Mouse (Mus musculus) heart, embryonic 15.5 days (tissue): Measurements from ENCODE around the gene Mpig6b. TPM values are rescaled to one million over a fixed set of nuclear protein-coding genes. Genes with fewer than 3 reads are reported as not detected.

ENCODE experiments used
- ATAC-seq: fragments of 200-750 bp; cut with Nextera tagmentation; replicated peaks from 2 replicates; pipeline ENCODE4 v1.8.0; 2017; ENCODE audit warnings: low read depth, moderate TSS enrichment; ENCODE audit not compliant: insufficient number of reproducible peaks, insufficient read depth, low FRiP score
- H3K27ac ChIP-seq: fragments of 300-500 bp; sonication (generic); 2 replicates; pipeline ENCODE4 v1.5.1; 2015; ENCODE audit warnings: mild to moderate bottlenecking, inconsistent platforms
- H3K27me3 ChIP-seq: fragments of 300-500 bp; sonication (generic); 2 replicates; pipeline ENCODE4 v1.6.1; 2015; ENCODE audit warnings: inconsistent platforms
- H3K36me3 ChIP-seq: fragments of 300-500 bp; sonication (generic); 2 replicates; pipeline ENCODE4 v1.6.1; 2015; ENCODE audit warnings: mild to moderate bottlenecking, inconsistent platforms
- H3K4me1 ChIP-seq: fragments of 300-500 bp; sonication (generic); replicated peaks from 2 replicates; pipeline ENCODE4 v1.6.1; 2015; ENCODE audit warnings: inconsistent platforms
- H3K4me2 ChIP-seq: fragments of 300-500 bp; sonication (generic); 2 replicates; pipeline ENCODE4 v1.6.1; 2015; ENCODE audit warnings: inconsistent platforms, mild to moderate bottlenecking, moderate library complexity
- H3K4me3 ChIP-seq: fragments of 300-500 bp; sonication (generic); 2 replicates; pipeline ENCODE4 v1.5.1; 2015; ENCODE audit warnings: mild to moderate bottlenecking, inconsistent platforms
- H3K9ac ChIP-seq: fragments of 300-500 bp; sonication (generic); 2 replicates; pipeline ENCODE4 v1.6.1; 2015; ENCODE audit warnings: mild to moderate bottlenecking, inconsistent platforms
- H3K9me3 ChIP-seq: fragments of 300-500 bp; sonication (generic); replicated peaks from 2 replicates; pipeline ENCODE4 v1.6.1; 2016; ENCODE audit warnings: inconsistent platforms
- WGBS: fragments of 180-500 bp; shearing (Covaris S2); methylation state at CpG from one replicate; pipeline ENCODE4 v1.1.7; 2015; ENCODE audit warnings: mixed read lengths; 5-methylcytosine and 5-hydroxymethylcytosine counted together
- polyA plus RNA-seq: library from polyadenylated mRNA; unstranded; fragments of >200 nt; fragmentation: Nextera tagmentation; extraction: Ambion mirVana; gene quantifications from 2 replicates; pipeline ENCODE4 v1.2.1, GENCODE M21; 2015

The Mpig6b gene
- polyA plus RNA-seq, 1 experiment from 2014 or later: 0.81 TPM

DNA sequence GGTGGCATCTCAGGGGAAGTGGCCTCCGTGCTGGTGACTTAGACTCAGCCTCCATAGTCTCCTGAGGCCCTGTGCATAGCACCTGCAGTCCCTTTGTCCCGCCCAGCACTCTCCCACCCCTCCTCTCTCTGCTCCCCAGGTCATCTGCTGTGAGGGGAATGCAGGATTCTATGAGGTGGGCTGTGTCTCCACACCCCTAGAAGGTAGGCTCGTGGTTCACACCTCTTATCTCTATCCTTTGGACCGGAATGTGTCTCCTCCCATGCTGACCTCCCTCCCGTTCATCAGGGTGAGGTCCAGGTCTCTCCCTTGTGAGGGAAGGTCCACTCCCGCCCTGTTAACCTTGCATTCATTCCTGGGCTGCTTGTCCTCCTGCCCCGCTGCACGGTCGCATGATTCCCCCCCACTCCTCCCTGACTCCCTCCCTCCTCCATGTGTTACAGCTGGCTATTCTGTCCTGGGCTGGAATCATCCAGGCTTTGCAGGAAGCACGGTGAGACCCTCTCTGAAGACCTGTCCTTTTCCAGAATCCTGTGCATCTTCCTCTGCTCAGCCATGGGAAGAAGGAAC is 34.3 kb upstream of the Mpig6b start:
- H3K36me3 ChIP-seq: peaks cover 65% of the 10 kb centered on the region
- H3K9me3 ChIP-seq: no peaks in the 10 kb centered on the region
- H3K4me3 ChIP-seq: no peak overlapping the region
- H3K27ac ChIP-seq: no peak overlapping the region
- H3K27me3 ChIP-seq: no peaks in the 10 kb centered on the region
- no peak overlapping the region for H3K4me2 ChIP-seq
- peaks cover 13% of the 10 kb centered on the region for H3K4me1 ChIP-seq
- no peak for ATAC-seq
- 59% methylated on average over 10 of the region's 10 CpGs for WGBS
- H3K9ac ChIP-seq: no peak overlapping the region

DNA sequence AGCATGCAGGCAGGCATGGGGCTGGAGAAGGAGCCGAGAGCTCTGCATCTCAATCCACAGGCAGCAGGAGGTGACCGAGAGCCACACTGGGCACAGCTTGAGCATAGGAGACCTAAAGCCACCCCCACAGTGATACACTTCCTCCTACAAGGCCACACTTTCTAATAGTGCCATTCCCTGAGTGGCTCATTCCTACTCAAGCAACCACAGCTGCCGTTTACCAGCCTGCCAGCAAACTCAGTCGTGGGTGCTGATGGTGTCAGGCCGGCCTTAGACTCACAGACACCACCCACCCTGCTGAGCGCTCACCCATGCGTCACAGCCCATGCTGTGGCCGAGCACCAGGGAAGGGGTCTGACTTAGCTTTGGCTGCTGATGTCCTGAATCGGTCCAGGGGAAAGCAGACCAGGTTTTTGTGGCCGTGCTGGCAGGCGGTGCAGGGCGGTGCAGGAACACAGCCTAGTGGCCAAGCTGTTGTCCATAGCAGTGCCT is 31.2 kb upstream of the Mpig6b start:
- peaks cover 88% of the 10 kb centered on the region for H3K36me3 ChIP-seq
- no peak overlapping the region for H3K4me3 ChIP-seq
- no peak overlapping the region for H3K9ac ChIP-seq
- H3K27me3 ChIP-seq: no peaks in the 10 kb centered on the region
- no peak for ATAC-seq
- H3K27ac ChIP-seq: no peak overlapping the region
- WGBS: 86% methylated on average over 12 of the region's 12 CpGs
- no peak overlapping the region for H3K4me2 ChIP-seq
- peaks cover 3% of the 10 kb centered on the region; the same call in 1 of the 2 replicates for H3K4me1 ChIP-seq
- H3K9me3 ChIP-seq: no peaks in the 10 kb centered on the region

GRCm38 (mm10) chr17:35096597-35096996 is 30.6 kb upstream of the Mpig6b start:
- no peak for ATAC-seq
- no peak overlapping the region for H3K4me2 ChIP-seq
- no peaks in the 10 kb centered on the region for H3K27me3 ChIP-seq
- peaks cover 85% of the 10 kb centered on the region for H3K36me3 ChIP-seq
- no peak overlapping the region for H3K9ac ChIP-seq
- no peaks in the 10 kb centered on the region for H3K9me3 ChIP-seq
- no peaks in the 10 kb centered on the region for H3K4me1 ChIP-seq
- no peak overlapping the region for H3K4me3 ChIP-seq
- WGBS: 87% methylated on average over 12 of the region's 12 CpGs
- no peak overlapping the region; the same call in 1 of the 2 replicates for H3K27ac ChIP-seq

DNA sequence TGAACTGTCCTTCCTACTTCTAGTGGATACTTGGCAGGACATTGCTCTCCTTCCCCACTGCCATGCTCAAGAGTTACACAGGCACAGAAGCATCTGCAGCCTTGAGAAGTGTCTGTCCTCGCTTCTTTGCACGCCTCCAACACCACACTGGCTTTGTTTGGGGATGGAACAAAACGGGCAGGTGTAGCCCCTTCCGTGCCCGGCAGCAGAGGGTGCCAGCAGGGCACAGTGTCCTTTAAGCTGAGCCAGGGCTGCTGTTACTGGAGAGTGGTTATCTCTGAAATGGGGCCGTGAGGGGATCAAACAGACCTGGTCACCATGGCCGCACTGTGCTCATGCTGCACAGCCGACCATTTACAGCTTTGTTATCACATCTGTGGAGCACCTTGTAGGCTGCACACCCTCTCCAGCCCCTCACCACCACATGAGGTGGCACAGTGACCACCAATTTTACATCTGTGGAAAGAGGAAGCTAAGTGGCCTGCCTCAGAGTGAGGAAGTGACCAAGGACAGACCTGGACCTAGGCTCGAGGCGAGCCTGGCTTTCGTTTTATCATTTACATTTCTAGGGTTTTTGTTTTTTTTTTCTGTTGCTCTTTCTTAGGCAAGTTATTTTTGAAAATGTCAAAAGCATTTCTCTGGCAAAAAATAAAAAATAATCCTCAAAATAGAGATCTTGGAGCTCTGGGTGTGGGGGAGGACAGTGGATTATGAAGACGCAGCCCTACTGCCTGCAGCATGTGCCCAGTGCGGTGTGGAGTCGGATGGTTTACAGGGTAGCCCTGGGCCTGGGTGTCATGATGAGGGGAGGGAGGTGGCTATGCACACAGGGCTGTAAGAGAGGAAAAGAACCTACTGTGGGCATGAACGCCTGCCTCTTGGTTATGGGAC is 28.7 kb upstream of the Mpig6b start:
- peaks cover 72% of the 10 kb centered on the region for H3K36me3 ChIP-seq
- no peaks in the 10 kb centered on the region for H3K9me3 ChIP-seq
- H3K4me1 ChIP-seq: peaks cover 11% of the 10 kb centered on the region
- whole genome bisulfite sequencing: 76% methylated on average over 15 of the region's 15 CpGs
- H3K27ac ChIP-seq: no peak overlapping the region
- H3K4me3 ChIP-seq: no peak overlapping the region
- no peaks in the 10 kb centered on the region for H3K27me3 ChIP-seq
- ATAC-seq: no peak
- no peak overlapping the region for H3K9ac ChIP-seq
- no peak overlapping the region for H3K4me2 ChIP-seq

- Histone ChIP-seq H3K27ac (no peak overlapping the region), H3K4me1 (peaks cover 11% of the 10 kb centered on the region), H3K4me3 (no peak overlapping the region), H3K9me3 (no peaks in the 10 kb centered on the region), H3K36me3 (peaks cover 53% of the 10 kb centered on the region), H3K9ac (no peak overlapping the region), H3K27me3 (no peaks in the 10 kb centered on the region), H3K4me2 (no peak overlapping the region)
- WGBS: 86% methylated on average over 14 of the region's 14 CpGs
- no peak for ATAC-seq
These were observed 26.6 kb upstream of the Mpig6b start for GRCm38 (mm10) chr17:35092403-35093198.

GRCm38 (mm10) chr17:35090166-35090932 is 24.4 kb upstream of the Mpig6b start:
- H3K9me3 ChIP-seq: no peaks in the 10 kb centered on the region
- H3K27ac ChIP-seq: peak overlapping the region; percentile 95
- peak overlapping the region; percentile 82 for H3K9ac ChIP-seq
- peaks cover 35% of the 10 kb centered on the region for H3K36me3 ChIP-seq
- 55% methylated on average over 8 of the region's 8 CpGs for WGBS
- ATAC-seq: no peak
- H3K27me3 ChIP-seq: no peaks in the 10 kb centered on the region
- peaks cover 11% of the 10 kb centered on the region for H3K4me1 ChIP-seq
- peak overlapping the region; percentile 59 for H3K4me3 ChIP-seq
- peak overlapping the region; percentile 74 for H3K4me2 ChIP-seq

GRCm38 (mm10) chr17:35088825-35089644 is 23.1 kb upstream of the Mpig6b start, which contains the start of gene Abhd16a:
TSS of gene Abhd16a (plus strand) at chr17:35089263.
- Histone ChIP-seq H3K9ac (peak within 1 kb of the TSS; percentile 82), H3K27me3 (no peaks in the 10 kb centered on the region), H3K4me3 (peak within 1 kb of the TSS; percentile 59), H3K4me2 (peak within 1 kb of the TSS; percentile 74), H3K36me3 (peaks cover 22% of the 10 kb centered on the region), H3K4me1 (peaks cover 11% of the 10 kb centered on the region), H3K27ac (peak within 1 kb of the TSS; percentile 95), H3K9me3 (no peaks in the 10 kb centered on the region)
- 3% methylated on average over 67 of the region's 67 CpGs for WGBS
- peak; percentile 97 for ATAC-seq

- no peak for ATAC-seq
- H3K9ac ChIP-seq: no peak overlapping the region
- 29% methylated on average over 2 of the region's 2 CpGs for WGBS
These were observed 22.2 kb upstream of the Mpig6b start for GRCm38 (mm10) chr17:35088151-35088550.

DNA sequence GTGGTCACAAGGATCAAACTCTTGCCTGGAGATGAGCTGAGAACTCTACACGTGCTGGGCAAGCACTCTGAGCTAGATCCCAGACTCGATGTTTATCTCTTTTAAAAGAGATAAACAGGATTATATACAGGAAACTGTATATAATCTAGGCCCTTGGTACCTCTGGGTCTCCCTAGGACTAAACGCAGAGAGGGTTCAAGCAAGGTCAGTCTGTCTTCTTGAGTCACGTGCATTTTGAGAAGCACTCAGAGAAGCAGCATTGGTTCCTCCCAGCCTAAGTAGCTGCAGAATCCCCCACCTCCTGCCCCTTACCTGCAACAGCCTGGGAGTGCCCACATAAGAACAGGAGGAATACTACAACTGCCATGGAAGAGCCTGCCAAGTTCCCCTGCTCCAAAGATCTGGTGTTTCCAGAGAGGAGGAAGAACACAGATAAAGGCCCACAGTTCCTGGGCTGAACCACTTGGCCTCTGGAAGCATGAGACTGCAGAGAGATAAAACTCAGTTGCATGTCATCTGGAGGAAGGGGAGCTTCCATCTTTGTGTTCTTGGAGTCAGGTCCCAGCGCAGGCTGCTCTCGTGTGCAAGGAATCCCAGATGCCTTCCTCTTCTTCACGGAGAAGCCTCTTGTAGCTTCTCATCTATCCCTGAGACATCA is 19.4 kb upstream of the Mpig6b start, which contains the start of gene Ly6g6f:
Ly6g6f (minus strand) TSS at position 403 of the 658 bp plus-strand sequence.
- Histone ChIP-seq H3K4me2 (no peak within 1 kb of the TSS), H3K4me3 (no peak within 1 kb of the TSS), H3K9me3 (no peaks in the 10 kb centered on the region), H3K27ac (no peak within 1 kb of the TSS), H3K27me3 (0 out of 2 replicates have a peak, but pooled peaks cover 4% of the 10 kb centered on the region), H3K9ac (no peak within 1 kb of the TSS), H3K4me1 (peaks cover 6% of the 10 kb centered on the region), H3K36me3 (no peaks in the 10 kb centered on the region)
- ATAC-seq: no peak
- WGBS: 50% methylated on average over 7 of the region's 7 CpGs

More at GRCm38 (mm10) chr17:35088151-35088550, 22.2 kb upstream of the Mpig6b start:
- Histone ChIP-seq H3K27ac (no peak overlapping the region), H3K27me3 (no peaks in the 10 kb centered on the region), H3K4me3 (no peak overlapping the region), H3K4me1 (peaks cover 11% of the 10 kb centered on the region), H3K4me2 (no peak overlapping the region), H3K9me3 (no peaks in the 10 kb centered on the region), H3K36me3 (peaks cover 15% of the 10 kb centered on the region)
